Mouse (Mus musculus) limb, embryonic 15.5 days (tissue): ENCODE results near the gene Rpl29. TPM values are rescaled to one million over a fixed set of nuclear protein-coding genes. Genes with fewer than 3 reads are reported as not detected.

Experiments used
- ATAC-seq: fragments of 200-750 bp; cut with Nextera tagmentation; 2 replicates; pipeline ENCODE4 v1.8.0; 2017; ENCODE audit warnings: low read depth, moderate TSS enrichment; ENCODE audit not compliant: insufficient number of reproducible peaks, low FRiP score, low TSS enrichment
- H3K27ac ChIP-seq: fragments of 300-500 bp; sonication (generic); 2 replicates; pipeline ENCODE4 v1.5.1; 2015; ENCODE audit warnings: moderate library complexity, mild to moderate bottlenecking, inconsistent platforms
- H3K27me3 ChIP-seq: fragments of 300-500 bp; sonication (generic); 2 replicates; pipeline ENCODE4 v1.6.1; 2015; ENCODE audit warnings: inconsistent platforms
- H3K36me3 ChIP-seq: fragments of 300-500 bp; sonication (generic); 2 replicates; pipeline ENCODE4 v1.6.1; 2015; ENCODE audit warnings: inconsistent platforms
- H3K4me1 ChIP-seq: fragments of 300-500 bp; sonication (generic); 2 replicates; pipeline ENCODE4 v1.6.1; 2015; ENCODE audit warnings: inconsistent platforms
- H3K4me2 ChIP-seq: fragments of 300-500 bp; sonication (generic); 2 replicates; pipeline ENCODE4 v1.6.1; 2015; ENCODE audit warnings: mild to moderate bottlenecking, inconsistent platforms
- H3K4me3 ChIP-seq: fragments of 300-500 bp; sonication (generic); 2 replicates; pipeline ENCODE4 v1.5.1; 2015; ENCODE audit warnings: mild to moderate bottlenecking, inconsistent platforms
- H3K9ac ChIP-seq: fragments of 300-500 bp; sonication (generic); 2 replicates; pipeline ENCODE4 v1.6.1; 2015; ENCODE audit warnings: inconsistent platforms
- H3K9me3 ChIP-seq: fragments of 300-500 bp; sonication (generic); 2 replicates; pipeline ENCODE4 v1.6.1; 2016; ENCODE audit warnings: inconsistent platforms
- WGBS: fragments of 180-500 bp; shearing (Covaris S2); methylation state at CpG from one replicate; pipeline ENCODE4 v1.1.7; 2015; 5-methylcytosine and 5-hydroxymethylcytosine counted together
- polyA plus RNA-seq: library from polyadenylated mRNA; unstranded; fragments of >200 nt; fragmentation: Nextera tagmentation; extraction: Ambion mirVana; gene quantifications from 2 replicates; pipeline ENCODE4 v1.2.1, GENCODE M21; 2015

Rpl29 gene
- polyA plus RNA-seq = 786 and 956 TPM in 2 replicates

DNA sequence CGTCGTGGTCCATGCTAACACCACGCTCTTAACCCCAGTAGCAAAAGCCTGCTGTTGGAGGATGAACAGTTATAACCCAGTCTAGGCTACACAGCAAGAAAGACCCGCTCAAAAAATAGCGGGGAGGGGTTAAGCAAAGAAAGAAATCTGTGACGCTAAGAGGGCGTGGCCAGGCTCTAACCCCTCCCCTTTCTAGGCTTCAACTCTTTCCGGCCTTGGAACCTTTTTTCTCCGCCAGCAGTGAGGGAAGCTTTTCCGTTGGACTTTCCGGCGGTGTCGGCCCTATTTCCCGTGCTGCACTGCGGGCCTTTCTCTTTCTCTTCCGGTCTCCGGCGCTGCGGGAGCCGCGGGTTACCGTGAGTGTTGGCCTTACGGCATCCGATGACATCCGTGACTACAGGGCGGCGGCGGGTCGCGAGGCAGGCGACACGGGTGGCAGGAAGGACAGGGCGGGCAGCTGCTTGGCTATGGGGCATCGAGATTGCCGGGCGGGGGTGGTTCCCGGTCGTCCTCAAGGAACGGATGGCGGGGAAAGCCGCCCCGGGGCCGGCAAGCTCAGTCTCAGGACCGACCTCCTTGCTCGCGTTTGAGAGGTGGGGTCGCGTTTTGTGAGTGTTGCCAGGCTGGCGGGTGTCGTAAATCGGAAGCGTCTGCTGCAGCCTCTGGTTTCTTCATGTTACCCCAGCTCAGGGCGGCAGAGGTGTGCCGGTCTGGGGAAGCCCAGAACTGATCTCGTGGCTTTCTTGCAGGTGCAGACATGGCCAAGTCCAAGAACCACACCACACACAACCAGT lies at the start of gene Rpl29:
Gene Rpl29 (plus strand): TSS at position 234 of the 794 bp plus-strand sequence.
- Histone ChIP-seq H3K27ac (peak within 1 kb of the TSS; percentile 96), H3K9ac (peak within 1 kb of the TSS; percentile 91), H3K4me3 (peak within 1 kb of the TSS; percentile 76), H3K4me1 (peaks cover 18% of the 10 kb centered on the region), H3K9me3 (no peaks in the 10 kb centered on the region), H3K27me3 (no peaks in the 10 kb centered on the region), H3K36me3 (peaks cover 36% of the 10 kb centered on the region), H3K4me2 (peak within 1 kb of the TSS; percentile 74)
- under 1% methylated on average over 55 of the region's 55 CpGs for WGBS
- peak; percentile 87 for ATAC-seq

DNA sequence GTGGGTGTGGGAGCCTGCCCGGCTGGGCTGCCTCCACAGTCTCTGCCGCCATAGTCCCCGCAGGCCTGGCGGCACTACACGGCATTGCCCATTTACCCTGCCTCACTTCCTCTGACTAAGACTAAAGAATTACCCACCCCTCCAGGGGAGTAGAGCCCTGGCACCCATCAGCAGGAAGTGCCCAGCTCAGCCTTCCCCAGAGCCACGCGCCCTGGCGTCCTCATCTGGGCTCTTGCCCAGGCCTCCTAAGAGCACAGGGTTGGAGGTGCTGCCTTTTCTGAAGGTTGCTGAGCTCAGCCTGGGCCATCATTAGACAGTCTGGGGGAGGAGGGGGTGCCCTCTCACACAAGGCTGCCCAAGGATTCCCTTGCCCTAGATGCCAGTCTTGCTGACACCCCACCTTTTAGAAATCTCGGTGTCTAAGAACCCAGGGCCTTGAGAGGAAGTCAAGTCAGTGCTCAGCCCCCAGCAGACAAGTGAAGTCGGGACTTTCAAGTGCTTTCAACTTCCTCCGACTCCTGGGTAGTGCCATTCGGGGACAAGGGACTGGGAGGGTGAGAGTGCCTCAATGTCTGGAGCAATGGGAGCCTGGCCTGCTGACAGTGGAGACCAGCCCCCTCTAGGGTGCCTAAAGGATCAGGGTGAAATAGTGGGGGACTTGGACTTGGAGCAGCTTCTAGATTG lies 42.9 kb upstream of the Rpl29 start:
- H3K4me3 ChIP-seq = no peak overlapping the region
- no peak overlapping the region for H3K27ac ChIP-seq
- WGBS = 87% methylated on average over 12 of the region's 12 CpGs
- H3K27me3 ChIP-seq = no peaks in the 10 kb centered on the region
- H3K4me1 ChIP-seq = peaks cover 36% of the 10 kb centered on the region
- no peaks in the 10 kb centered on the region for H3K9me3 ChIP-seq
- H3K4me2 ChIP-seq = no peak overlapping the region
- no peaks in the 10 kb centered on the region for H3K36me3 ChIP-seq
- H3K9ac ChIP-seq = no peak overlapping the region
- ATAC-seq = no peak

DNA sequence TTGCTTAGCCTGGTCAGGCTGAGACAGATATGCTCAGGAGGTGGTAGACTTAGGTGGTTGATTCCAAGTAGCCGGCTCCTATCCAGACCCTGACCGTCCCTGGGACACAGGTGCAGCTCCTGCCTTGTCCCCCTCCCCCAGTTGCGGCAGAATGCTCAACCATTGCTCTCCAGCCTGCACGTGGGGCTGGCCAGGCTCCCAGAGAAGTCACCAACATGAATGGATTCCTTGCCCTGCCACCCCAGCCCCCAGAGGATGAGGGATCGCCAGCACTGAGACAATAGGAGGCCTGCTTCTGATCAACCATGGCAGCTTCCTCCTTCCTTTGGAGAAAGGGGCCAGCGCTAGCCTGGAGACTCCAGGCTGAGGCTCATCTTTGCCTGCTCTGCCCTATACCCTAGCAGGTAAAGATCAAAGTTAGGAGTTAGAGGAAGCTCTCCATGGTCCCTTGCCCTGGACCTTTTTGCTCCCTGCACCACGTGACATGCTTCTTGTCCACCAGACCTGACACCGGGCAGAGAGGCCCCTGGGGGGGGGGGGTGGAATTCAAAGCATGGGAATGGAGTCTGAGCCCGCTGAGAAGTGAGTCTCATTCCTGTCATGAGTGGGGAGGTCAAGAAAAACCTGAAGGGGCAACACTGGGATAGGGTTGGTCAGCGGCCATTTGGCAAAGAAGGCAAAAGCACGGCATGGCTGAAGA lies 36.3 kb upstream of the Rpl29 start:
- ATAC-seq = no peak
- 74% methylated on average over 11 of the region's 11 CpGs for WGBS

DNA sequence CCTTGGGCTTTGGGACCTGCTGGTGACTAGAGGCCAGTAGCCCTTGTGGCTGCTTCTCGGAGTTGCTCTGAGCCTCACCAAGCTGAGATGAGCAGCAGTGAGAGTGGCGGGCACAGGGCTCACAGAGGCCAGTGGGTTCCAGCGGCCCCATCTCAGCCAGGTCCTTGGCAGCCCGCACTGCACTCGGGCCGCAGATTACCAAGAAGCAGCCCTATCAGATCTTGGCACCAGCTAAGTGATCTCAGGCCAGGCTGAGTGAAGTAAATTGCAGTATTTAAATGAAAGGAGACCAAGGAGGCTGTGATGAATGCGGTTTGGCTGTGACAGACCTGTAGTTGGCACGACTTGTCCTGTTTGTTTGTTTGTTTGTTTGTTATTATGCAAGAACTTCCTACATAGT lies 35.7 kb upstream of the Rpl29 start:
- no peak overlapping the region for H3K27ac ChIP-seq
- ATAC-seq = no peak
- 91% methylated on average over 8 of the region's 8 CpGs for WGBS

More for the DNA sequence above, 36.3 kb upstream of the Rpl29 start:
- Histone ChIP-seq H3K4me3 (no peak overlapping the region), H3K4me1 (peaks cover 23% of the 10 kb centered on the region), H3K36me3 (no peaks in the 10 kb centered on the region), H3K4me2 (no peak overlapping the region), H3K9ac (no peak overlapping the region), H3K27ac (no peak overlapping the region), H3K9me3 (no peaks in the 10 kb centered on the region), H3K27me3 (no peaks in the 10 kb centered on the region)

DNA sequence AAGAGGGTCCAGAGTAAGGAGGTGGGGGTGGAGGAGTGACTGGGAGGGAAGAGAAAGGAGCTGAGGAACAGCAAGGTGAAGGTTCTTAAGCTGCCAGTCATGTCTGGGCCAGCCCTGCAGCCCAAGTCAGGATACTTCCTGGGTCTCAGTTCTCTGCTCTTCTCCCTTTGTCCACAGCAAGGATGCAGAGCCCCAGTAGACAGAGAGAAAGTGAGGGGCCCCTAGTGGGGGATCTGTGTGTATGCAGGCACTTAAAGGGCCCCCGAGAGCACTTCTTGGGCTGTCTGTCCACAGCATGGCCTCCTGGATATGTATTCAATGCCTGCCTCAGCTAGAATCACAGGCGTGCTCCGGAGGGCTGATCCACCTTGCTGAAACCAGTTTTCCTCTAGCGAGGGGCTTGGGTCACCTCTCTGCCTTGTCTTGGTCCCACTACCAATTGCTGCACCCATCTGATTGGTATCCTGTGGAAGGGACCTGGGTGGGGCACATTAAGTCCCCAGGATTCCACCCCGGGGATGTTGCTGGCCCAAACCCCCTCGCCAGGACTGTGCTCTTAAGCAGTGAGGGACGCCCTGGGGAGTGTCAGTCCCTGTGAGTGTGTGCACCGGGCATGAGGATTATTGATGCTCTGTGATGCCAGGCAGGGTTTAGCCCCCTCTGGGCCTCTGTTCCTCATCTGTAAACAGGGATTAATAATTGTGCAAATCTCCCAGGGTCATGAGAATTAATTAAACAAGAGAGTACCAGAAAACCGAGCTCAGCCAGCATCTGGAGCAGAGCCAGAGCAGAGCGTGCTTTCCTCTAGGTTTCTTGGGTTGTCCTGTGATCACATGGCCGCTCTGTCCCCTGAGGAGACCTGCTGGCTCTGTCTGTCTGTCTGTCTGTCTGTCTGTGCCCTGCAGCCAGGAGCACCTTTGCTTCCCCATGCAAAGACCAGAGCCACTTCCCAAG lies 34.3 kb upstream of the Rpl29 start:
- no peak overlapping the region for H3K9ac ChIP-seq
- H3K27me3 ChIP-seq = no peaks in the 10 kb centered on the region
- no peak overlapping the region for H3K4me2 ChIP-seq
- H3K36me3 ChIP-seq = no peaks in the 10 kb centered on the region
- no peak overlapping the region for H3K4me3 ChIP-seq
- no peak overlapping the region for H3K27ac ChIP-seq
- no peaks in the 10 kb centered on the region for H3K9me3 ChIP-seq
- H3K4me1 ChIP-seq = peaks cover 29% of the 10 kb centered on the region
- WGBS = 43% methylated on average over 11 of the region's 11 CpGs
- ATAC-seq = no peak

More for the DNA sequence above, 35.7 kb upstream of the Rpl29 start:
- peaks cover 23% of the 10 kb centered on the region for H3K4me1 ChIP-seq
- H3K9me3 ChIP-seq = no peaks in the 10 kb centered on the region
- no peak overlapping the region for H3K9ac ChIP-seq
- no peaks in the 10 kb centered on the region for H3K27me3 ChIP-seq
- no peak overlapping the region for H3K4me3 ChIP-seq
- no peaks in the 10 kb centered on the region for H3K36me3 ChIP-seq
- no peak overlapping the region for H3K4me2 ChIP-seq

DNA sequence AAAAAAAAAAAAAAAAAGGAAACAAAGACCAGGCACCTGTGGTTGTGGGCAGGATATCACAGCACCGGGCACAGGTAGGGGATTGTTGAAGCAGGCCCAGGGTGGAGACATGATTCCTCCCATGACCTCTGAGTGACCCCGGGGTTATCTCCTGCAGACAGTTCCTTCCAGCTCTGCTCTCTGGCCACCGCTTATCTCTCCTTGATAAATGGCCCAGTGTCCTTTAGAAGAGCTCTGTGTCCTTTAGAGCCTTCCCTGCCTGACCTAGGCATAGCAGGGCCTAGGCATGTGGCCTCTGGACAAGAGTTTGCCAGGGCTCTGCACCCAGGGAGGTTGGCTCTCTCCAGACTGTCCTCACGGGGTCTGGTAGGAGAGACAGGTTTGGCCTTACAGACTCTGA lies 31.5 kb upstream of the Rpl29 start:
- WGBS = 72% methylated on average over 4 of the region's 4 CpGs
- Histone ChIP-seq H3K4me1 (peaks cover 24% of the 10 kb centered on the region), H3K36me3 (no peaks in the 10 kb centered on the region), H3K27ac (no peak overlapping the region), H3K9ac (no peak overlapping the region), H3K9me3 (no peaks in the 10 kb centered on the region), H3K4me2 (no peak overlapping the region), H3K4me3 (no peak overlapping the region), H3K27me3 (no peaks in the 10 kb centered on the region)
- no peak for ATAC-seq

DNA sequence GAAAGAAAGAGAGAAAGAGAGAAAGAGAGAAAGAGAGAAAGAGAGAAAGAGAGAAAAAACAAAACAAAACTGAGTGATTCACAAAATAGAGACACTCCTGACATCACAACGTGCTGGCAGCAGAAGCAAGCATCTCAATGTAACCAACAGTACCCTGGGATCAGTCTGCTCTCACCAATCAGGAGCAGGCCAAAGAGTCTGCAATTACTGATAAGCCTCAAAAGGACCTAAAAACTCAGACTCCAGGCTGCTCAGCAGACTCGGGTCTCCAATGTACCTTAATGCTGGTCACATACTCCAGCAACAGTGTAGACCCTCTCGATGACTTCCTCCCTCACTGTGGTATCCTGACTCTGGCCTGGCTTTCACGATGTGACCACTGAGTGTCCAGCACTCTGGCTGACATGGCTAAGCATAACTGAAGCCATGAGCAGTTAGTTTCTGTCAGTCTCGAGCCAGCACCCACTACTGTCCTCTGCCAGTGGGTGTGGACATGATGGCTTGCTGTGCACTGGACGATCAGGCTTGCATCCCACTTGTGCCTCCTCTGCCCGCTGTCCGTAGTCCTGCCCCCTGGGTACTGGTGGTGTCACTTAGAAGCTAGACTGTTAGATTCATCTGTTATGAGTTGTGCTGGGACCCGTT lies 30.5 kb upstream of the Rpl29 start:
- Histone ChIP-seq H3K27ac (no peak overlapping the region), H3K4me1 (peaks cover 24% of the 10 kb centered on the region), H3K4me2 (no peak overlapping the region), H3K9ac (no peak overlapping the region), H3K36me3 (no peaks in the 10 kb centered on the region), H3K4me3 (no peak overlapping the region), H3K9me3 (no peaks in the 10 kb centered on the region), H3K27me3 (no peaks in the 10 kb centered on the region)
- no peak for ATAC-seq
- WGBS = 73% methylated on average over 9 of the region's 9 CpGs

DNA sequence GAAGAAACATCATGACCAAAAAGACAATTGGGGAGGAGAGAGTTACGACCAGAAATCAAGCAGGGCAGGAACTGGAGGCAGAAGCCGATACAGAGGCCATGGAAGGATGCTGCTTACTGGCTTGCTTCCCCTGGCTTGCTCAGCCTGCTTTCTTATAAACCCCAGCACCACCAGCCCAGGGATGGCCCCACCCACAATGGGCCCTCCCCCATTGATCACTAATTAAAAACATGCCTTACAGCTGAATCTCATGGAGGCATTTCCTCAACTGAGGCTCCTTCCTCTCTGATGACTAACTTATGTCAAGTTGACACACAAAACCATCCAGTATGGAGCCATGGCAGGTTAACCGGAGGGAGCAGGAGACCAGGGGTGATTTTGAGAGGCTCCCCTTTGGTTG lies 29.4 kb upstream of the Rpl29 start:
- Histone ChIP-seq H3K9me3 (no peaks in the 10 kb centered on the region), H3K36me3 (no peaks in the 10 kb centered on the region), H3K9ac (no peak overlapping the region), H3K4me1 (peaks cover 16% of the 10 kb centered on the region), H3K27ac (no peak overlapping the region), H3K27me3 (no peaks in the 10 kb centered on the region), H3K4me3 (no peak overlapping the region), H3K4me2 (no peak overlapping the region)
- ATAC-seq = no peak
- 57% methylated on average over 3 of the region's 3 CpGs for WGBS

DNA sequence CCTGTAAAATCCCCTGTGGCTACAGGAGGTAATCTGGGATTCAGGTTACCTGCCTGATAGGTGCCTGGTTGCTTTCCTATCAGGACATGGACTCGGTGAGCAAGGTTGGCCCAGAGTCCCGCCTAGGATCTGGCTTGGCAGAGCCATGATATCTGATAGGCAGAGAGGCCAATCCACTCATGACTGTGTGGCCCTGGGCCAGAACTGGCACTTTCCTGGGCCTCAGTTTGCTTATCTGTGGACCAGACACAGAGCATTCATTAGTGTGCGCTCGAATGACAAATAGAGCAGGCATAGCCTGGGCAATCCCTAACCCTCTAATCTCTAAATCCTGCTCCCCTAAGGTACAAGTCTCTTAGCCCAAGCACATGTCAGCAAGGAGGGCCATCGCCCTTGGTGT lies 27.1 kb upstream of the Rpl29 start:
- ATAC-seq = no peak
- Histone ChIP-seq H3K9ac (no peak overlapping the region), H3K27ac (no peak overlapping the region), H3K27me3 (no peaks in the 10 kb centered on the region), H3K36me3 (no peaks in the 10 kb centered on the region), H3K9me3 (no peaks in the 10 kb centered on the region), H3K4me3 (no peak overlapping the region), H3K4me2 (no peak overlapping the region), H3K4me1 (peaks cover 25% of the 10 kb centered on the region)
- WGBS = 82% methylated on average over 5 of the region's 5 CpGs

DNA sequence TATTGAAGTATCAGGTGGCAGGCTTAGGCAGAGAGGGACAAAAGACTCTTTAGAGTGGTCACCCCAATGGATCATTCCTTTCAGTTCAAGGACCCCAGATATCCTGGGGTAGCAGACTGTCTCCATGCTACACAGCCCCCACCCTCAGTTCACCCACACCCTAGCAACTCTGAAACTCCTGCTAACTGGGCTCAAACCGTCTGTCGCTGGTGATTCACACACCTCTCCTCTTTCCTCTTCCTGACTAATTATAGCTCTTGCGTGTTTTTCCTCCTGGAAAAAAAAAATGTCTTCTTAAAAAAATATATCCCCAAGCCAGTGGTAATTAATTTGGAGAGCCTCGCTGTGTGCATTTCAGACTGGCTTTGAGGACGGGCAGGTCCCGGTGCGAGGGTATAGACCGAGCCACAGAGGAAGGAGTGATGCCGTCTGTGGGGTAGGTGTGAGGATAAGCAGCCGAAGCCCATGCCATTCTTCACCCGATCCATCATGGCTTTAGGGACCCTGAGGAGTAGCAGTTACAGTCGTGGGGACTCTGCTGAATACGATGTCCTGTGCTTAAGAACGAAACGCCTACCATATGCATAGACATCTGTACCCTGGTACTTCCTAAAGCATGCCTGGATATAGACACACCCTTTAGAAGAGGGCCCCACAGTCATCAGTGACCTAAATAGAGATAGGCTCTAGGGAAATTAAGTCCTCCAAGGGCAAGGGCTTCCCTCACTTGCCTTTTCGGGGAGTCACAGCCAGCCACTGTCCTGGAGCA lies 26.5 kb upstream of the Rpl29 start:
- H3K36me3 ChIP-seq = no peaks in the 10 kb centered on the region
- no peaks in the 10 kb centered on the region for H3K27me3 ChIP-seq
- H3K4me1 ChIP-seq = peaks cover 25% of the 10 kb centered on the region
- no peak overlapping the region for H3K27ac ChIP-seq
- H3K4me2 ChIP-seq = no peak overlapping the region
- 60% methylated on average over 16 of the region's 16 CpGs for WGBS
- no peaks in the 10 kb centered on the region for H3K9me3 ChIP-seq
- H3K9ac ChIP-seq = no peak overlapping the region
- no peak overlapping the region for H3K4me3 ChIP-seq
- no peak for ATAC-seq
